Mouse (Mus musculus) erythroblast, embryonic 14.5 days (primary cell): ENCODE measurements around the gene Mog.

Experiments used
- GATA1 ChIP-seq: IDR thresholded peaks from 2 replicates; pipeline ENCODE4 v1.6.1; 2012; ENCODE audit warnings: low read length, inconsistent platforms, mixed read lengths
- TAL1 ChIP-seq: IDR thresholded peaks from 3 replicates; pipeline ENCODE4 v1.6.1; 2012; ENCODE audit warnings: low read length, inconsistent platforms, mixed read lengths

DNA sequence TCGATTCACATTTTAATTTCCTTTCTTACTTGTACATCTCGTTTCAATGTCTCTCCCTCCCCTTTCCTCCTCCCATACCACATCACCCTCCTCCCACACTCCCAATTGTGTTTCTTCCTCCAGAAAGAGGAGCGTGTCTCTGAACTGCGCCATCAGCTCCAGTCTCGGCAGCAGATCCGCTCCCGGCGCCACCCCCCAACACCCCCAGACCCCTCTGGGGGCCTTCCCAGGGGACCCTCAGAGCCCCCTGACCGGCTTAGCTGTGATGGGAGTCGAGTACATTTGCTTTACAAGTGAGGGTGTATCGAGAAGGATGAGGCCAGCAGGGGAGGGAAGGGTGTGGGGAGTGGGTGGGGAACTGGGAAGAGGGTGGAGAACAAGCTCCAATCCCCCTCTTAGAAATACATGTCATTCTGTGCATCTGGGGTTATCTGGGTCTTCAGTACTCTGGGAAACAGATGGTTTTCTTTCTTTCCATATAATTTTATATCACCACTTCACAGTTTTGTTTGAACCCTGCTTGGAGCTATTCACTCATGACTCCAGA is 49.6 kb upstream of the Mog start:
- TF ChIP-seq GATA1, result no peak
- no peak for TF ChIP-seq TAL1
